Mouse (Mus musculus) c-Kit-negative CD71-positive TER-119-positive erythroid progenitor cells, embryonic 14.5 days (primary cell): ENCODE results near the gene Lad1.
A peak's percentile ranks its signal among the peaks of the same experiment; 100 is the strongest.

Experiments
- DNase-seq: peaks from one replicate; pipeline ENCODE4 v3.0.0-alpha.2; 2013; ENCODE audit warnings: low read depth, low spot score

Lad1 gene

GRCm38 (mm10) chr1:135818481-135819086 is at the start of gene Lad1:
TSS of gene Lad1 (plus strand) at chr1:135818598.
- no peak for DNase-seq

GRCm38 (mm10) chr1:135770237-135770636 is 48.2 kb upstream of the Lad1 start:
- no peak for DNase-seq

GRCm38 (mm10) chr1:135770896-135771572 is 47.4 kb upstream of the Lad1 start:
- no peak for DNase-seq

- no peak for DNase-seq
These were observed 46.8 kb upstream of the Lad1 start for GRCm38 (mm10) chr1:135771573-135771970.

GRCm38 (mm10) chr1:135776596-135776995 is 41.8 kb upstream of the Lad1 start:
- DNase-seq, result no peak

GRCm38 (mm10) chr1:135777046-135777445 is 41.4 kb upstream of the Lad1 start:
- DNase-seq, result no peak

- no peak for DNase-seq
These were observed 39.4 kb upstream of the Lad1 start, which contains the start of gene Tnni1 for GRCm38 (mm10) chr1:135778780-135779535. TSS of gene Tnni1 (plus strand) at chr1:135779434.

- DNase-seq, result no peak
These were observed 37.7 kb upstream of the Lad1 start for GRCm38 (mm10) chr1:135780649-135781048.

GRCm38 (mm10) chr1:135781220-135781619 is 37.2 kb upstream of the Lad1 start:
- DNase-seq, result peak; percentile 59

GRCm38 (mm10) chr1:135782816-135783215 is 35.6 kb upstream of the Lad1 start:
- no peak for DNase-seq

- DNase-seq, result peak; percentile 84
These were observed 30.6 kb upstream of the Lad1 start for GRCm38 (mm10) chr1:135787799-135788198.

- peak; percentile 47 for DNase-seq
These were observed 29.7 kb upstream of the Lad1 start for GRCm38 (mm10) chr1:135788708-135789107.

- DNase-seq, result peak; percentile 60
These were observed 28.6 kb upstream of the Lad1 start for GRCm38 (mm10) chr1:135789815-135790214.

GRCm38 (mm10) chr1:135792143-135792939 is 26.1 kb upstream of the Lad1 start:
- no peak for DNase-seq

GRCm38 (mm10) chr1:135793370-135794215 is 24.8 kb upstream of the Lad1 start:
- DNase-seq, result no peak

GRCm38 (mm10) chr1:135794216-135795134 is 23.9 kb upstream of the Lad1 start:
- DNase-seq, result no peak

GRCm38 (mm10) chr1:135798492-135798891 is 19.9 kb upstream of the Lad1 start:
- DNase-seq, result no peak

- DNase-seq, result no peak
These were observed 19.2 kb upstream of the Lad1 start for GRCm38 (mm10) chr1:135799109-135799627.

GRCm38 (mm10) chr1:135800192-135800950 is 18.0 kb upstream of the Lad1 start:
- no peak for DNase-seq
